Mouse (Mus musculus) gastrocnemius, adult 18-20 months (tissue): Measurements from ENCODE around the gene Adgrb2. TPM values are rescaled to one million over a fixed set of nuclear protein-coding genes. Genes with fewer than 3 reads are reported as not detected.

Experiments
- DNase-seq: peaks from one replicate; pipeline ENCODE4 v3.0.0; 2021; ENCODE audit warnings: low spot score
- total RNA-seq, 2 experiments: library from RNA; stranded (reverse); gene quantifications; 2 replicates each; pipeline ENCODE4 v1.2.3; 2021

Gene Adgrb2
- total RNA-seq, 2 experiments from 2014 or later, result 0.21 to 2.5 TPM

- no peak for DNase-seq
Measured at GRCm38 (mm10) chr4:130023511-130024231, 39.0 kb downstream of the Adgrb2 start.

- no peak for DNase-seq
Measured at GRCm38 (mm10) chr4:130025544-130025943, 40.9 kb downstream of the Adgrb2 start.

- no peak for DNase-seq
Measured at GRCm38 (mm10) chr4:130031146-130031545, 46.5 kb downstream of the Adgrb2 start.

- no peak for DNase-seq
Measured at GRCm38 (mm10) chr4:130033496-130033895, 48.8 kb downstream of the Adgrb2 start.

GRCm38 (mm10) chr4:130036112-130036511 is 51.4 kb downstream of the Adgrb2 start:
- DNase-seq, result peak; percentile 34

- DNase-seq, result peak; percentile 66
Measured at GRCm38 (mm10) chr4:130036573-130037401, 52.1 kb downstream of the Adgrb2 start.

- no peak for DNase-seq
Measured at GRCm38 (mm10) chr4:130039351-130039750, 54.7 kb downstream of the Adgrb2 start.

- no peak for DNase-seq
Measured at GRCm38 (mm10) chr4:130041076-130041475, 56.4 kb downstream of the Adgrb2 start.

- DNase-seq, result no peak
Measured at GRCm38 (mm10) chr4:130044211-130044610, 59.5 kb downstream of the Adgrb2 start.

GRCm38 (mm10) chr4:130045609-130046008 is 60.9 kb downstream of the Adgrb2 start:
- peak; percentile 41 for DNase-seq

GRCm38 (mm10) chr4:130047331-130048202 is 62.9 kb downstream of the Adgrb2 start, which contains the start of gene Col16a1:
Gene Col16a1 (plus strand): TSS chr4:130047840.
- peak; percentile 95 for DNase-seq

- no peak for DNase-seq
Measured at GRCm38 (mm10) chr4:130048203-130048479, 63.5 kb downstream of the Adgrb2 start.

- peak; percentile 81 for DNase-seq
Measured at GRCm38 (mm10) chr4:130050056-130050824, 65.6 kb downstream of the Adgrb2 start.

GRCm38 (mm10) chr4:130052283-130052682 is 67.6 kb downstream of the Adgrb2 start:
- DNase-seq, result no peak

- DNase-seq, result no peak
Measured at GRCm38 (mm10) chr4:130053111-130053510, 68.4 kb downstream of the Adgrb2 start.

- DNase-seq, result no peak
Measured at GRCm38 (mm10) chr4:130054727-130055126, 70.1 kb downstream of the Adgrb2 start.

GRCm38 (mm10) chr4:130055160-130056010 is 70.7 kb downstream of the Adgrb2 start:
- no peak for DNase-seq

GRCm38 (mm10) chr4:130056011-130056322 is 71.3 kb downstream of the Adgrb2 start:
- no peak for DNase-seq

GRCm38 (mm10) chr4:130056471-130056870 is 71.8 kb downstream of the Adgrb2 start:
- DNase-seq, result no peak

GRCm38 (mm10) chr4:130060937-130061336 is 76.3 kb downstream of the Adgrb2 start:
- DNase-seq, result no peak
